Mouse (Mus musculus): ENCODE data around the gene Foxe3. TPM values are rescaled to one million over a fixed set of nuclear protein-coding genes. Genes with fewer than 3 reads are reported as not detected.

The Foxe3 gene
- polyA plus RNA-seq, 1 experiment, result not detected

DNA sequence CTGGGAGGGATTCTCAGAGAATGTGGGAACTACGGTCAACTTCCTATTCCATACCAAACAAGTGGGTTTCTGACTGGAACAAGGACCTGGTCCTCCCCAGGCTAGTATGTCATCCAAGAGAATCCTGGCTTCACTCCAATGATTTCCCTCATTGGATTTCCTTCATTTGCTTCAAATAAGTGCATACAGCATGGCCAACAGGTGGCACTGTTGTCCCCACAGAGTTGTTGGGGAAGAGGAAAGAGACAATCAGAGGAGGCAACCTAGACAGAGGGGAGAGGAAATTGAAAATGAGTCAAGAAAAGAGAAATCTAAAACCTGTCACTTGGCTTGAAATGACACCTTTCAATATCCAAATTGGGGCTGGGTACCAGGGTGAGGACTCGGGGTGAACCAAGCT is 8.7 kb downstream of the Foxe3 start:
- no peak for DNase-seq (ENCODE audit: low spot score)

DNA sequence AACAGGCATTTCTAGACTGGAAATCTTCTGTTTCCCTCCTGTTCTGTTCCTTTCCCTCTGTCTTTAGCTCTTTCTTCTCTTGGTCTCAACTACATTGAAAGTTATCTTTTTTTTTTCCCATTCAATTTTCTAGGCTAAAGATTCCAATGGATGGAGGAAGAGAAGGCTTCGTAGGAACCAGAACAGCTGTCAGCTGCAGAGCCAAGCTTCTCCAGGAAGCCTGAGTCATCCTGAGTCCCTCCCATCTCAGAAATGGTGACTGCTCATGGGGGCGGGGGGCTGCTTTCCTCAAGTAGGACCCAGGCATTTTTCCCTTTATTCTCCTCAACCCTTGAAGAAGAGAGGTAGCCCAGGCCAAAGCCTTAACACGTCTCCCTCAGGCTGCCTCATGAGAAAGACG is 9.8 kb downstream of the Foxe3 start:
- no peak for DNase-seq (ENCODE audit: low spot score)

DNA sequence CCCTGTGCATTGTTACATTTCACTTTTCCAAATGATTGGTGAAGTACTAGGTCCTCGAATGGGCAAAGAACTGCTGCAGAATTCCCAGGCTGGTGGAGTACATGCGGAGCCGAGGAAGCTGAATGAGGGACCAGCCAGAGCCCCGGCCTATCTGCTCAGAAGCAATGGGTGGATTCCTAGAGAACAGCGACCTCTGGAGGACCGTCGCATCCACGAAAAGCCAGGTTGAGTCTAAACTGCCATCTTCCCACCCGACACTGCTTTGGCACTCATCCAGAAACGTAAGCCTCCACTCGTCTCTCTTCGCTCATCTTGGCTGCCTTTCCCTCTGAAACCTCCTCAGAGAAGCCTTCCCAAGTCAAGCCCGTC is 12.2 kb downstream of the Foxe3 start:
- no peak for DNase-seq (ENCODE audit: low spot score)

DNA sequence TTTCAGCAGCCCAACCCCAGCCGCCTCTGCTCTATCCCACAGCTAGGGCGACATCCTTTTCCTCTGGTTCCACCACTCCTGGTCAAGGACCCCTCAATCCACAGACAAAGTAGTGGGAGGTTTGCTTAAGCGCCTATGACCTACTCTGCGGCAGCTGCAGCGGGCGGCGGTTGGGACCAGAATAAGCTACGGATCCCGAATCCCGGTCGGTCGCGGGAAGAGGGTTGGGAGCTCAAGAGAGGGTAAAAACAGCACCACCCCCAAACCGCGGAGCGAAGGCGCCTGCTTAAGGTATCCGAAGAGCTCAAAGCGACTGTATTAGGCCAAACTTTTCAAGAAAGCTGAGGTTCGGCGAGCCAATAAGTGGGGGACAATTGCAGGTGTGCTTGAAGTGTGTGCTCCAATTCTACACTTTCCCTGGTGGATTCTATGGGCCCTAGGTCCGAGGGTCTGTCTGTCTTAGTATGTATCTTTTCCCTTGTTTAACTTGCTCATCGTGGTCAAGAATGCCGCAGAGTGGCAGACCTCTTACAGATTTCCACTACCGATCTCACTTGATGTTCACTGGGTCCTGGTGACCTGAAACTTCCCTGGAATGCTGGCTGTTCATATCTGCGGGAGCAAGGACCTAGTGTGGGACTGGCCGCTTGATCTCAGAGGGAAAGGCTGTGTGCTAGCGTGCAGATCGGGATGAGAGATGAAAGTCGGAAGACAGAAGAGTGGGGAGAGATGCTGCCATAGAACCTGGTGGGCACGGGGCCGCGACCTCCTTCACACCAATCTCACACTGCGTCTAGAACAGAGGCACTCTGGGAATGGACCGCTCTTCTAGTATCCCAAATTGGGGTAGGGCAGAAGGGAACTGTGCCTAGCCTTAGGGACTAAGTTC is 12.9 kb downstream of the Foxe3 start:
- no peak for DNase-seq (ENCODE audit: low spot score)

- no peak for DNase-seq (ENCODE audit: low spot score)
These were observed 16.0 kb downstream of the Foxe3 start for GRCm38 (mm10) chr4:114909602-114910484.

DNA sequence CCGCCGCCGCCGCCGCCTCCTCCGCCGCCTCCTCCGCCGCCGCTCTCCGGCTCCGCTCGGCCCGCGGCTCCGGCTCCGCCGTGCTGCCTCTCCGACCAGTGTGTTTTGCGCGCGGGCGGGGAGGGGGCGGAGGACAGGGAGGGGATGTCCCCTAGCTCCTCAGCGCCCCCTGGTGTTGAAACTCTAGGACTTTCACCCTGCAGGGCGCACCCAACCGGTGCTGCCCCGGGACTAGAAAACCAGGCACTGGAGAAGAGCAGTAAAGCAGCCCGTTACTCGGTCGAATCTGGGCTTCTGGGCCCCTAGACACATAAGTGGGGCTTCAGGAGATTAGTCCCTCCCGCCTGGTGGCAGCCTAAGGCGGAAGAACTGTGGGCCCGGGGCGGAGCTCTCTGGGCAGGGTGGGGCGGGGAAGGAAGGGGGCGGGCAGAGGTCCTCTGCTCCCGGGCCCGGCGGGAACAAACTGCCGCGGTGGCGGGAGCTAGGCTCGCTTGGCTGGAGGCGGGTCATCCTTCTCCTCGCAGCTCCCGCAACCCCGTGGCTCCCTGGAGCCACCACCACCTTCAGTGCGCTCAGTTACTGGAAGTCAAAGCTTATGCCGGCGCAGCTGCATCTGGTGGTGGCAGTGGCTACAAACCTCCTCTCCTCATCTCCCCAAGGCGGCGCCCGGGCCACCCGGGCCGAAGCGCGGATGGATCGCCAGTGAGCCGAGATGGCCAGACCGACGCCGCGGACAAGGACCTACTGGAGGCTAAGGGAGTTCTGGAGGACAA is 16.8 kb downstream of the Foxe3 start, which contains the start of gene Foxd2:
TSS of gene Foxd2 (minus strand) at position 45 of the 773 bp plus-strand sequence.
- DNase-seq (ENCODE audit: low spot score), result peak; percentile 85

- peak; percentile 46 for DNase-seq (ENCODE audit: low spot score)
These were observed 17.6 kb downstream of the Foxe3 start for GRCm38 (mm10) chr4:114907951-114908828.

DNA sequence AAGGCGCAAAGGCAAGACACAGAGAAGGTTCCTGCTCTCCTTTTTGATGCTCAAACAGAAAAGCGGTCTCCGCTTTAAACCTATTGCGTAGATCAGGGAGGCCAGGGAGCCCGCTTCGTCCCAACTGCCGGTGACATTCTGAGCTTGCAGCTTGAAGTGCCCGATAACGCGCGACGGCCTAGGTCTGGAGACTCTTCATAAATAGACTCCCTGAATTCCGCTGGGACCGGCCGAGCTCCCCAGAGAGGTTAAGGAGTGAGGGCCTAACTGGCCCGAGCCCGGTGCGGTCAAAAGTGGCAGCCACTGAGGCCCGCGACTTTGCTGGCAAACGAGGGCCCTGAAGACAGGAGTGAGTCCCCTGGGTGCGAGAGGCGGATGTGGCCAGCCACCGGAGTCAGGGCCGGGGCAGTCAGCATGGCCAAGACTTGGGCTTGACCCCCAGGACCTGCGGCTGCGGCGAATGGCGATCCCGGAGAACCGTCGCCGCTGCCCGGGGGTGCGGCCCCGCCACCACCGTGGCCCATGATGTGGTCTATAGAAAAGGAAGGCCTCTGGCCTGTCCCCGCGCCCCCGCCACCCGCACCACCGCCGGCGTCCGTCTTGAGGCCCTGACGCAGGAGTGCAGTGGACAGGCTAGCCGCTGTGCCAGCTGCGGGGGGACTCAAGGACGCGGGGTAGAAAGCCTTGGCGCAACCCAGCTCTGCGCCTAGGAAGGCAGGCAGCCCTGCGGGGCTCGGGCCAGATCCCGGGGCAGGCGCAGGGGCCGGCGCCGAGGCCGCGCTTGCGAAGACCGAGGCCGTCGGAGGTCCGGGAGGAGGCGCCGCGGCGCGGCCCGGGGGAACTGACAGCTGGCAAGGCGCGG is 18.5 kb downstream of the Foxe3 start:
- no peak for DNase-seq (ENCODE audit: low spot score)

GRCm38 (mm10) chr4:114905969-114906680 is 19.7 kb downstream of the Foxe3 start:
- DNase-seq (ENCODE audit: low spot score), result no peak

DNA sequence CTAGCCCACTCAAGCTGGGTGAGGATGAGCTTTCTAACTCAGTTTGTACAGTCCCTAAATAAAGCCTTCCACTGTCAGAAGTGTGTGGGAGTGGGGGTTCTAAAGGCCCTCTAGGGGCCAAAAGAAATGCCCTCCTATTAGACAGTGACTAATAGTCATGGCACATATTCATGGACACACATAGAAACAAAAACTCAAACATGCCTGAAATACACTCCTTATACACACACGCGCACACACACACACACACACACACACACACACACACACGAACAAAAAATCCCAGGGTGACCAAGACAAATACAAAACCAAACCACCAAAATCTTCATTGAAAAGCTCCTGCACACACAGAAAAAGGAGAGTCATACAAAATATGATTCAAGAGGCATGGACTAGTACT is 20.3 kb downstream of the Foxe3 start:
- no peak for DNase-seq (ENCODE audit: low spot score)

- DNase-seq (ENCODE audit: low spot score), result no peak
These were observed 22.4 kb downstream of the Foxe3 start for GRCm38 (mm10) chr4:114903422-114903782.

DNA sequence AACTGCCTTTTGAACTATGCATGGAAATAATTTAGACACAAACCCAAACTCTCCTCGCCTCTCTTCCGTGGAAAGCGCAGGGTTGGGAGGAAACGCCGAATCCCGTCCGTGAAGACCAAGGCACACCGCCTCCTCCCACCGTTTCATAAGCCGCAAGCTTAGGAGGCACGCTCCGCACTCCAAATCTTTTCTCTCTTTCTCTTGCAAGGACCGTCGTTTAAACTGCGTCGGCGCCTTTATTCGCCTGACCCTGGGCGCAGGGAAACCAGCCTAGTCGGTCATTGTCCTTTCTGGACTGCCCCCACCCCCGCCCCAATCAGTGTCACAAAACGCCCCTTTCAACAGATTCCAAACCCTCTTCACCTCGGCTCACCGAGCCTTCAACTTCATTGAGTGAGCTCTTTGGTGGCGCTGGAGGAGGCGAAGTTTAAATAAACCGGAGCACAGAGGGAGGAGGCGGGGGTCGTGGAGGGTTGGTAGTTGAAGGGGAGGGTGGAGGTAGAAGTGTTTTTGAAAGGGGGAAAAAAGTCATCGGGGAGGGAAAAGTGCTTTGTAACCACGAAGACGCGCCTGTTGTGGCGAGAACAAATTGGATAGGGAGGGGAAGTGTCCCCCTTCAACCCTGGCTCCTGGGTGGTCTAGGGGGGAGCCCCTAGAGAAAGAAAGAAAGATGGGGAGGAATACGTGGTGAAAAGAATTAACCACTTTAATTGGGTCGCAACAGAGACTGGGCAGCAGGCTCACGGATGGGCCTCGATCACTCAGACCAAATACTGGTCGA is 23.0 kb downstream of the Foxe3 start:
- DNase-seq (ENCODE audit: low spot score), result no peak

DNA sequence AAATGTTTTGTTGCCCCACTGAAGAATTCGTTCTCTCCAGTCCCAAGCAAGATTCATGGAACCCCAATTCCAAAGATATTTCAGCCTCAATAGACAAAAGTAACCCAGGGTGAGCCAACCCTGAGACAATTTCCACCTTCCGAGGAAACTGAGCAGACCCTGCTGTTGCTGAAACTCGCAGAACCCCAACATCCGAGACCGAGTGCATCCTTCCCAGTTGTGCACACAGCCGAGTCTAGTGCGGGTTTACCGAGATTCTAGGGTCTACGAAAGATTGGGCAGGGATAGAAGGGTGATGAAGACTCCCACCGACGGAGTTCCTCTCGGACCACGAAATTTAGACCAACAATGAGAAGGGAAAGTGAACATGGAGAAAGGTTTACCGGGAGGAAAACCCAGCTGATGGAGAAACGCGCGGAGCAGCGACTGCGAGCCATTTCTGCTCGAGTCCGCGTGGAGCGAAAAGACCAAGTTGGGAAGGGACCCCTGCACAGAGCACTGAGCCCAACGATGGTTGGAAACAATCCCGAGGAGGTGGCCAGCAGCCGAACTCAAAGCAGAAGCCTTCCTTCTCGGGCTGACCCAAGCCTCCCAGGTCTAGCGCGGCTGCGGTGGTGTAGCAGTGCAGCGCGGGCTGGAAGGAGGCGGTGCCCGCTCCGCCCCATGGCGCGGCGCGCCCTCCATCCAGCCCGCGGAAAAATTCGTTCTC is 24.0 kb downstream of the Foxe3 start:
- DNase-seq (ENCODE audit: low spot score), result no peak

DNA sequence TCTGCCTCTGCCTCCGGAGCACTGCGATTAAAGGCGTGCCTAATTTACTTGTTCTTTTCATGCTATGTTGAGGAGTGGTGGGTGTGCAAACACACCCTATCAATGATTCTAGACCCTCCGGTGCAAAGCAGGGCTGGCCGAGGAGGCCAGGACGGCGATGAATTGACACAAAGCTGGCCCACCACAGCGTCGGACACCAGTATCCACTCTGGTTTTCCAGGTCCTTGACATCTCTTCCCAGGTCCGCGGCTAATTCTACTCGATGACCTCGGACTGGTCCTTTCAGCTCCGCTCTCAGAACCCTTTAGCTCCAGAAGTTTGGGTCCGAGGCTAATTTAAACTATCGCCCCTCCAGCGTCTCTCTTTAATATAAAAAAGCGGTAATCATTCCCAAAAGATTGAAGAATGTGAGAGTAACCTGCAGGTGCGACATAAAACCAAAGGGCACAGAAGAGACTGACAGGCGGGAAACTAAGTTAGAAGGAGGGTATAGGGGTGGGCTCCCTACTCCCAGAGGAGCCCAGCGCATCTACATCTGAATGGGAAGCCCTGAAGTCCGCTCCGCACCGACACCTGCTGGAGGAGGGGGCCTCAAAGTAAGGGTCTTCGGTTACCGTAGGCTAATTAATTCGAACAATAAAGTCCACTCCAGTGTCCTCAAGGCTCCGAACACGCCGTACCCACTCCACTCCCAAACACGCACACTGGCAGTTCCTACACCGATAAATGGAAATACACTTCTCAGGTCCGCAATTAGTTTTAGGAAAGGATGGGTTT is 24.8 kb downstream of the Foxe3 start:
- no peak for DNase-seq (ENCODE audit: low spot score)

DNA sequence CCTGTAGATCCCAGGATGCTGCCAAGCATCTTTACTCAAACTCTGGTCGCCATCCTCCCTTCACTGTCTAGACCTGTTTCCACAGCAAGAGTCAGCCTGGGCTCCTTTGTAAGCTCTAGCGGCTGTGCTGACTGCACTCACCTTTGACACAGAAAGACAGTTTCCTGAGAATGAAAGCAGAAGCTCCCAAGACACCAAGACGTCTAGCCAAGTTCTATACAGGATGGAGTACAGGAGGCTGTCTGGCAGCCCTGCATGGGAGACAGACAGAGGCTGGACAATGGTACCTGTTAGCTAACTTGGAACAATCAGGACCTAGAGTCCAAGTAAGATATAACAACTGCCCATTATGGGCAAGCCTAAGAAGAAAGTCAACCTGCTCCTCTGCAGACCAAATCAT is 25.9 kb downstream of the Foxe3 start:
- DNase-seq (ENCODE audit: low spot score), result no peak

- DNase-seq (ENCODE audit: low spot score), result no peak
These were observed 28.0 kb downstream of the Foxe3 start for GRCm38 (mm10) chr4:114897853-114898252.

DNA sequence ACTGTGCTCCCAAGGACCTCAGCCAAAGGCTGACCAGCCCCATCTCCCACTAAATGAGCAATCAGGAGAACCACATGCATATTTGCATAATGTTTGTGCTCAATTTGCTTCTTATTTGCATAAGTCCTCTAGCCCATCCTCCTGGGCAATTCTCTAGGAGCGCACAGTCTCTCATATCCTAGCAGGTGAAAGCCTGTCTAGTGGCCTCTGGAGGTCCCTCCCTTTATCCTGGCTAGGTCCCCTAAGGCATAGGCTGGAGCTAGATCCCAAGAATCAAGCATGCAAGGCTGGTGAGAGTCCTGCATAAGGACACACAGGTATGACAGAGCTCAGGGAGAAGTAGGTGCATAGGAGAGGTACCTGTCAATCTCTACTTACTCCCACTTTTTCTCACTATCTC is 43.6 kb downstream of the Foxe3 start:
- no peak for DNase-seq (ENCODE audit: low spot score)
